Mouse (Mus musculus): ENCODE results near the gene Clpp.

- TF ChIP-seq CTCF (IDR thresholded peaks at IDR 0.05; ENCODE audit: insufficient read depth, low read length) (no peak), POLR2A (IDR thresholded peaks at IDR 0.05; ENCODE audit: borderline replicate concordance, extremely low read depth, low read depth, low read length) (no peak)
These were observed 4.9 kb downstream of the Clpp start for GRCm38 (mm10) chr17:56995046-56995445.

Measured in lung, adult 2 months (tissue).